Mouse (Mus musculus) embryonic fibroblast, embryonic 13.5 days (primary cell): ENCODE results near the gene Gm44790.

Source experiments
- CTCF ChIP-seq: IDR thresholded peaks from 2 replicates; pipeline ENCODE4 v1.5.1; 2011; ENCODE audit warnings: mild to moderate bottlenecking, control low read depth, low read length, moderate library complexity, borderline replicate concordance; ENCODE audit not compliant: insufficient read depth
- POLR2A ChIP-seq: IDR thresholded peaks from 2 replicates; pipeline ENCODE4 v1.6.1; 2011; ENCODE audit warnings: low read depth, mild to moderate bottlenecking, control low read depth, low read length, moderate library complexity

DNA sequence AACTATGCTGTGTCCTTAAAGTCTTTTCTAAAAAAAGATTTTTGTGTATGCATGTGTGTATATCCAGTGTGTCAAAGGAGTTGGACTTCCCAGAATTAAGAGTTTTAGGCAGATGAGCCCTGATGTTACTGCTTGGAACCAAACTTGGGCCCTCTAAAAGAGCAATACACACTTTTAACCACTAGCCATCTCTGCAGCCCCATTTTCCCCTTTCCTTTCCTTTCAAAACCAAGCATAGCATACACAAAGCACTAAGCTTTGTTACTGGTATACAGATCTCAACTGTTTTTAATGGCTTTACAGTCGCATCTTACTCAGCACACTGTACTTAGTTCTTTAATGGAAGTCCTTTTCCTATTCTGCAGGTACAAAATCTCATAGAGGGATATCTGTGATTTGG lies 13.1 kb downstream of the Gm44790 start:
- TF ChIP-seq CTCF (no peak), POLR2A (no peak)
